Mouse (Mus musculus) spleen, adult 2 months (tissue): ENCODE results near the gene Myof.

Experiments
- CTCF ChIP-seq: fragments of 200-500 bp; IDR thresholded peaks from 2 replicates; pipeline ENCODE4 v1.5.1; 2011; ENCODE audit warnings: mild to moderate bottlenecking, inconsistent platforms; ENCODE audit not compliant: insufficient read depth, insufficient read length, insufficient replicate concordance; ENCODE audit errors: extremely low read depth
- POLR2A ChIP-seq: fragments of 200-500 bp; IDR thresholded peaks from 2 replicates; pipeline ENCODE4 v1.6.1; 2011; ENCODE audit warnings: low read depth, low read length, inconsistent platforms

GRCm38 (mm10) chr19:38030673-38031137 lies 12.7 kb downstream of the Myof start:
- TF ChIP-seq CTCF (no peak), POLR2A (no peak)
